16 mouse cellular contexts compared by ENCODE assay signal in genomic region chr11:20823301-20823700, GRCm38 (mm10).
"Had no signal": no experiment of that assay in that cellular context is flagged by ENCODE, and none has a peak within 500 bp of the region (broad histone marks: within the 10 kb centered on the region; RNA-seq: fewer than 3 reads in every experiment).

No protein-coding gene starts in this region.

- H3K9ac ChIP-seq: kidney, embryonic 15.5 days; lung, embryonic 15.5 days; midbrain, embryonic 12.5 days had no signal

- ATAC-seq: intestine, postnatal 0 days had no signal

- H3K4me2 ChIP-seq: kidney, embryonic 15.5 days; lung, embryonic 15.5 days; midbrain, embryonic 12.5 days had no signal

- H3K9me3 ChIP-seq: kidney, embryonic 15.5 days; lung, embryonic 15.5 days; midbrain, embryonic 12.5 days had no signal

- H3K27ac ChIP-seq: kidney, embryonic 15.5 days; left cerebral cortex, adult 2 months; lung, embryonic 15.5 days; midbrain, embryonic 12.5 days had no signal

- H3K27me3 ChIP-seq: kidney, embryonic 15.5 days; lung, embryonic 15.5 days; midbrain, embryonic 12.5 days had no signal

- DNase-seq: kidney, adult 8-10 months; kidney, postnatal 10 days; kidney, postnatal 36 days; layer of hippocampus, postnatal 36 days; lung, adult 18-20 months; lung, postnatal 10 days; lung, postnatal 36 days; right cerebral cortex, adult 18-20 months; right cerebral cortex, postnatal 14 days; right cerebral cortex, postnatal 4 days; thymus, postnatal 25 days had no signal

- H3K4me3 ChIP-seq: kidney, embryonic 15.5 days; left cerebral cortex, adult 2 months; lung, embryonic 15.5 days; midbrain, embryonic 12.5 days had no signal
